Mouse (Mus musculus): ENCODE results near the gene Eefsec.

Eefsec gene

DNA sequence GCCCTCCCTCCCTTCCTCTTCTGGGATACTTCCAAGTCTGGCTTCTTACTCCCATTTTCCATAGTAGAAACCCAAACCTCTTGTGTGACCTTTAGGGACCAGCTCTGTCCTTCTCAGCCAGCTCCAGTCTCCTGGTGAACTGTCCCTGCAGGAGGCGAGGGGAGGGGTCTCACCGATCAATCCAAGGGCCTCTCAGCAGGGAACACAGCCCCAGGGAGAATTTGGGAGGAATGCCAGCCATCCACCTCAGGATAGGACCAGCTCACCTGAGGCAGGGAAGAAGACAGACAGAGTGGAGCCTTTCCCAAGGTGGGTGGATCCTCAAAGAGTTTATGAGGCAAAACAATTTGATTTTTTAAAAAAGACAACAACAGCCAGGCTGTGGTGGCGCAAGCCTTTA, 236.2 kb downstream of the Eefsec start:
- no peak for DNase-seq (ENCODE audit: low read depth, low spot score)

DNA sequence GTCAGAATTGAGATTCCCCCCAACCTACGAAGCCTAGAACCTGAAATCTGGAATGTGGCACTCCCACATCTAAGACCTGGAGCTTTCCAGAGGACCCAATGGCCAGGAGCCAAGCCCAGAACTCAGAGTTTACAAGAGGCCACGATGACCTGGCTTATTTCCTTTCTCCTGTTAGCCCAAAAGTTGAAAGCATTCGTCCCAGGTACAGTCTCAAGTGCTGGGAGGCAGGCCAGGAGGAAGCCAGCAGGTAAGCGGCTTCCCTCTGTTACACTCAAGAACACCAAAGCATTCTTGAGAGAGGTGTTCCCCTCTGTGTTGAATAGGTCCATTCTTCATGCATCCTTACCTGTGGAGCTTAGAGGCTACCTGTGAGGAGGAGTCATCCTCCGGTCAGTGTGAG, 236.9 kb downstream of the Eefsec start:
- DNase-seq (ENCODE audit: low read depth, low spot score) = no peak

GRCm38 (mm10) chr6:88208321-88208720, 238.0 kb downstream of the Eefsec start:
- no peak for DNase-seq (ENCODE audit: low read depth, low spot score)

- DNase-seq (ENCODE audit: low read depth, low spot score) = no peak
Observed at GRCm38 (mm10) chr6:88207403-88208033, 238.8 kb downstream of the Eefsec start.
